Mouse (Mus musculus): ENCODE results near the gene 4930505A04Rik. TPM values are rescaled to one million over a fixed set of nuclear protein-coding genes. Genes with fewer than 3 reads are reported as not detected.
"Not testable (repeated sequence)": the region's sequence is repeated elsewhere in the genome, so short reads cannot be mapped to it uniquely, and the experiment has no call there.

4930505A04Rik gene
- polyA plus RNA-seq, 1 experiment, result not detected

- Histone ChIP-seq H3K4me3 (ENCODE audit: low read depth, low read length) (no peak overlapping the region), H3K27ac (ENCODE audit: insufficient read depth, low read depth, low read length) (no peak overlapping the region), H3K4me1 (ENCODE audit: control insufficient read depth, insufficient read depth, insufficient read length, low read length) (no peaks in the 10 kb centered on the region), H3K36me3 (ENCODE audit: control insufficient read depth, insufficient read depth, low read length) (no peaks in the 10 kb centered on the region), H3K27me3 (ENCODE audit: control insufficient read depth, insufficient read depth, low read length) (no peaks in the 10 kb centered on the region)
- WGBS, result 68% methylated on average over 10 of the region's 10 CpGs
- TF ChIP-seq POLR2A (IDR thresholded peaks at IDR 0.05; ENCODE audit: low read depth, low read length) (no peak), CTCF (IDR thresholded peaks at IDR 0.05; ENCODE audit: extremely low read depth, insufficient read length, insufficient replicate concordance, low read depth, low read length) (no peak)
These were observed 16.6 kb upstream of the 4930505A04Rik start for GRCm38 (mm10) chr11:30488183-30488582.

- TF ChIP-seq POLR2A (IDR thresholded peaks at IDR 0.05; ENCODE audit: low read depth, low read length), result no peak
- TF ChIP-seq CTCF (IDR thresholded peaks at IDR 0.05; ENCODE audit: extremely low read depth, insufficient read length, insufficient replicate concordance, low read depth, low read length), result no peak
- no peaks in the 10 kb centered on the region for H3K4me1 ChIP-seq (ENCODE audit: control insufficient read depth, insufficient read depth, insufficient read length, low read length)
- no peak overlapping the region for H3K4me3 ChIP-seq (ENCODE audit: low read depth, low read length)
- no peaks in the 10 kb centered on the region for H3K27me3 ChIP-seq (ENCODE audit: control insufficient read depth, insufficient read depth, low read length)
- no peaks in the 10 kb centered on the region for H3K36me3 ChIP-seq (ENCODE audit: control insufficient read depth, insufficient read depth, low read length)
- WGBS, result 80% methylated on average over 4 of the region's 4 CpGs
- no peak overlapping the region for H3K27ac ChIP-seq (ENCODE audit: insufficient read depth, low read depth, low read length)
These were observed 11.7 kb upstream of the 4930505A04Rik start for GRCm38 (mm10) chr11:30483286-30483685.

- no peak for TF ChIP-seq CTCF (IDR thresholded peaks at IDR 0.05; ENCODE audit: extremely low read depth, insufficient read length, insufficient replicate concordance, low read depth, low read length)
- TF ChIP-seq POLR2A (IDR thresholded peaks at IDR 0.05; ENCODE audit: low read depth, low read length), result no peak
- Histone ChIP-seq H3K27me3 (ENCODE audit: control insufficient read depth, insufficient read depth, low read length) (no peaks in the 10 kb centered on the region), H3K4me3 (ENCODE audit: low read depth, low read length) (no peak overlapping the region), H3K4me1 (ENCODE audit: control insufficient read depth, insufficient read depth, insufficient read length, low read length) (no peaks in the 10 kb centered on the region), H3K36me3 (ENCODE audit: control insufficient read depth, insufficient read depth, low read length) (no peaks in the 10 kb centered on the region), H3K27ac (ENCODE audit: insufficient read depth, low read depth, low read length) (no peak overlapping the region)
- WGBS, result 60% methylated on average over 8 of the region's 8 CpGs
These were observed 440 bp downstream of the 4930505A04Rik start for GRCm38 (mm10) chr11:30471187-30471586.

GRCm38 (mm10) chr11:30454331-30454730, 17.3 kb downstream of the 4930505A04Rik start:
- 61% methylated on average over 4 of the region's 4 CpGs for WGBS

GRCm38 (mm10) chr11:30448126-30448525, 23.5 kb downstream of the 4930505A04Rik start:
- Histone ChIP-seq H3K36me3 (ENCODE audit: control insufficient read depth, insufficient read depth, low read length) (no peaks in the 10 kb centered on the region), H3K4me1 (ENCODE audit: control insufficient read depth, insufficient read depth, insufficient read length, low read length) (no peaks in the 10 kb centered on the region), H3K27ac (ENCODE audit: insufficient read depth, low read depth, low read length) (no peak overlapping the region), H3K4me3 (ENCODE audit: low read depth, low read length) (no peak overlapping the region), H3K27me3 (ENCODE audit: control insufficient read depth, insufficient read depth, low read length) (no peaks in the 10 kb centered on the region)
- WGBS, result 78% methylated on average over 2 of the region's 2 CpGs
- TF ChIP-seq CTCF (IDR thresholded peaks at IDR 0.05; ENCODE audit: extremely low read depth, insufficient read length, insufficient replicate concordance, low read depth, low read length) (no peak), POLR2A (IDR thresholded peaks at IDR 0.05; ENCODE audit: low read depth, low read length) (no peak)

More at GRCm38 (mm10) chr11:30454331-30454730, 17.3 kb downstream of the 4930505A04Rik start:
- no peaks in the 10 kb centered on the region for H3K36me3 ChIP-seq (ENCODE audit: control insufficient read depth, insufficient read depth, low read length)
- H3K27ac ChIP-seq (ENCODE audit: insufficient read depth, low read depth, low read length), result no peak overlapping the region
- H3K4me1 ChIP-seq (ENCODE audit: control insufficient read depth, insufficient read depth, insufficient read length, low read length), result no peaks in the 10 kb centered on the region
- H3K4me3 ChIP-seq (ENCODE audit: low read depth, low read length), result no peak overlapping the region
- TF ChIP-seq CTCF (IDR thresholded peaks at IDR 0.05; ENCODE audit: extremely low read depth, insufficient read length, insufficient replicate concordance, low read depth, low read length), result no peak
- TF ChIP-seq POLR2A (IDR thresholded peaks at IDR 0.05; ENCODE audit: low read depth, low read length), result no peak
- no peaks in the 10 kb centered on the region for H3K27me3 ChIP-seq (ENCODE audit: control insufficient read depth, insufficient read depth, low read length)

GRCm38 (mm10) chr11:30447561-30447960, 24.1 kb downstream of the 4930505A04Rik start:
- Histone ChIP-seq H3K27ac (ENCODE audit: insufficient read depth, low read depth, low read length) (no peak overlapping the region), H3K27me3 (ENCODE audit: control insufficient read depth, insufficient read depth, low read length) (no peaks in the 10 kb centered on the region), H3K36me3 (ENCODE audit: control insufficient read depth, insufficient read depth, low read length) (no peaks in the 10 kb centered on the region), H3K4me3 (ENCODE audit: low read depth, low read length) (no peak overlapping the region), H3K4me1 (ENCODE audit: control insufficient read depth, insufficient read depth, insufficient read length, low read length) (no peaks in the 10 kb centered on the region)
- 84% methylated on average over 1 of the region's 1 CpGs for WGBS
- TF ChIP-seq CTCF (IDR thresholded peaks at IDR 0.05; ENCODE audit: extremely low read depth, insufficient read length, insufficient replicate concordance, low read depth, low read length), result no peak
- TF ChIP-seq POLR2A (IDR thresholded peaks at IDR 0.05; ENCODE audit: low read depth, low read length), result no peak

GRCm38 (mm10) chr11:30444192-30444905, 27.3 kb downstream of the 4930505A04Rik start:
- H3K27ac ChIP-seq (ENCODE audit: insufficient read depth, low read depth, low read length); H3K27me3 ChIP-seq (ENCODE audit: control insufficient read depth, insufficient read depth, low read length); H3K4me3 ChIP-seq (ENCODE audit: low read depth, low read length); H3K4me1 ChIP-seq (ENCODE audit: control insufficient read depth, insufficient read depth, insufficient read length, low read length); H3K36me3 ChIP-seq (ENCODE audit: control insufficient read depth, insufficient read depth, low read length): not testable (repeated sequence)
- 81% methylated on average over 12 of the region's 12 CpGs for WGBS
